ENCODE assay signal across 26 mouse cellular contexts in the genomic region with DNA sequence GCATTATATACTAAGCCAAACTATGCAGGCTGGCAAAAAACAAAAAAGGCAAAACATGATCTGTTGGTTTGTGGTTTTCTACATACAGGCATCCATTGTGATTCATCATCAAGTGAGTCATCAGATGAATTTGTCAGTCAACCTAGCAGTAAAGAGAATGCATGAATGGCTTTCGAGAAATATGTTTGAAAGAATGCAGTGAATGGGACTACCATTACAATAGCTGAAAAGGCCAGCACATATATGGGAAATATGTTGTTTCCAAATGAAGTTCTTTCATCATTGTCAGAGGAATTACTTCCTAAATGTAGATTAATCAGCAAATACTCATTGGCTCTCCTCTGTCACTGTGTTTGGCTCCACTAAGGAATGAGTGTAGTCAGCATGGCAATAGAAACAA.
"Had no signal": no experiment of that assay in that cellular context is flagged by ENCODE, and none has a peak within 500 bp of the region (broad histone marks: within the 10 kb centered on the region; RNA-seq: fewer than 3 reads in every experiment).

No protein-coding gene starts in this region.

- H3K27me3 ChIP-seq: heart, embryonic 12.5 days; hindbrain, embryonic 12.5 days; intestine, embryonic 15.5 days; limb, embryonic 12.5 days; liver, embryonic 13.5 days; liver, embryonic 15.5 days had no signal

- H3K4me3 ChIP-seq: gastrocnemius, adult 2 months; heart, embryonic 10.5 days; heart, embryonic 12.5 days; hindbrain, embryonic 10.5 days; hindbrain, embryonic 12.5 days; intestine, embryonic 15.5 days; left cerebral cortex, adult 2 months; limb, embryonic 10.5 days; limb, embryonic 12.5 days; liver, embryonic 13.5 days; liver, embryonic 15.5 days had no signal

- H3K4me1 ChIP-seq: heart, embryonic 10.5 days; heart, embryonic 12.5 days; hindbrain, embryonic 10.5 days; hindbrain, embryonic 12.5 days; intestine, embryonic 15.5 days; limb, embryonic 10.5 days; limb, embryonic 12.5 days; liver, embryonic 13.5 days; liver, embryonic 15.5 days had no signal

- DNase-seq: gastrocnemius, adult 2 months; gastrocnemius, postnatal 10 days; gastrocnemius, postnatal 25 days; heart, adult 18-20 months; heart, postnatal 10 days; heart, postnatal 4 days; kidney, adult 18-20 months; kidney, adult 8-10 months; kidney, postnatal 14 days; kidney, postnatal 36 days; liver; liver, embryonic 13.5 days had no signal

- ATAC-seq: hindbrain, embryonic 16.5 days; inflammation-experienced regulatory T-cells, adult 6 months; intestine, embryonic 15.5 days; intestine, postnatal 0 days had no signal

- H3K27ac ChIP-seq: gastrocnemius, adult 2 months; heart, embryonic 10.5 days; hindbrain, embryonic 10.5 days; hindbrain, embryonic 12.5 days; hindbrain, embryonic 14.5 days; intestine, embryonic 15.5 days; kidney, postnatal 0 days; left cerebral cortex, adult 2 months; limb, embryonic 10.5 days; limb, embryonic 12.5 days; liver, embryonic 13.5 days; liver, embryonic 15.5 days had no signal
